Mouse (Mus musculus) cerebellum, adult 11-12 months (tissue): Measurements from ENCODE around the gene Cstb.
A peak's percentile ranks its signal among the peaks of the same experiment; 100 is the strongest.
"Not testable (repeated sequence)": the region's sequence is repeated elsewhere in the genome, so short reads cannot be mapped to it uniquely, and the experiment has no call there.

Experiments used
- DNase-seq: peaks from one replicate; pipeline ENCODE4 v3.0.0; 2022

Gene Cstb

DNA sequence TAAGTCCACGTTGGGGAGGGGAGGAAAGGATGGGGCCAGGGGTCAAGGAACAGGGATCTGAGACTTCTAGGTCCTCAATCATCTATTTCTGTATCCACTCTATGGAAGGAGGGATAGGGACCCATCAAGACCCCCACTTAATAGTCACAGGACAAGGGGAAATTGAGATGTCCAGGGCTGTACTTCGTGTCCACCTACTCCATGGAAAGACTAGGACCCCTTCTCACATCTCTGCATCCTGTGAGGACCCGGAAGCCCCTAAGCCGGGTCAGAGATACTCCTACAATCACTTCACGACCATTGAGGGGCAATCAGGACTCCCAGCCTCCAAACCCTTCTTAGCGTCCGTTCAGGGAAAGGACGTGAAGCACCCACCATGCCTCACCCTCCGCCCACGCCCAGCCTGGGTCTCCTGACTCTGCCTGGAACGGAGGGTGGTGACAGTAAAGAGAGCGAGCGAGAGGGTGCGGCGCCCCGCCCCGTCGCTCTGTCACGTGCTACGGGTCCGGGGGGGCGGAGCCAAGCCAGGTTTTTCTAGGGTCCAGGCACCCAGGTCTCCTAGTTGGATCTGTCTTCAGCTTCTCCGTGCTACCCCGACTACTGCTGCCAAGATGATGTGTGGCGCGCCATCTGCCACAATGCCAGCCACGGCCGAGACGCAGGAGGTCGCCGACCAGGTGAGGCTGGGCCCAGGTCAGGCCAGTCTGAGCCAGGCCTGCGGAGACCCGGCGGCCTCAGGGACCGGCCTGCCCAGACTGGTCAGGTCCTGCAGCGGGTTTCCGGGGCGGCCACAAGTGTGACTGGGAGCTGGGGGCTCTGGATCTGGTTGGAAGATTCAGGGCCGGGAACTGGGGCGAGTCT is at the start of gene Cstb:
Gene Cstb, plus strand, starts transcription at position 489 of the 861 bp plus-strand sequence.
- DNase-seq, result peak; percentile 88

DNA sequence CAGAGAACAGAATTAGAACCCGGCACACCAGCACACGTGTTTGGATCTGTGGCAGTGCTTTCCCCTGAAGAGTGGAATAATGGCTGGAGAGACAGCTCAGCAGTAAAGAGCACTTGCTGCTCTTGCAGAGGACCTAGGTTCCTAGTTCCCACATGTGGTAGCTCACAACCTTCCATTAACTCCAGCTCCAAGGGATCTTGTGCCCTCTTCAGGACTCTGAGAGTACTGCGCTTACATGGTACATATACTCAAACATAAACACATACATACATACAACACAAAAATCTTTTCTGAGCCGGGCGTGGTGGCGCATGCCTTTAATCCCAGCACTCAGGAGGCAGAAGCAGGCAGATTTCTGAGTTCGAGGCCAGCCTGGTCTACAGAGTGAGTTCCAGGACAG is 47.0 kb upstream of the Cstb start:
- no peak for DNase-seq

DNA sequence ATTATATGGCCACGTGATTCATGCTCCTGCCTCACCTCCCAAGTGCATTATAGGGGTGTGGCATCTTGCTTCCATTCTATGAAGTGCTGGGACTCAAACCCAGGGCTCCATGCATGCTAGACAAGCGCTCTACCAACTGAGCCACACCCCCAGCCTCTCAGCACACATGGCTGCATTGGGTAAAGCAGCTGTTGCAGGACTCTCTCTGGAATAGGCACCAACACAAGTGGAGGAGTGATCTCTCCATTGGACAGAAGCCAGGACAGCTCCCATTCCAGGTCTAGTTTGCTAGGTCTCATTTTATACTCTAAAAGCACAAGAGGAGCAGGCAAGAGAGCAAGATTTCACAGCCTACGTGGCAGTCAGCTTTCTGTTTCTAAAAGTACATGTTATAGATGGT is 41.9 kb upstream of the Cstb start:
- DNase-seq, result no peak

DNA sequence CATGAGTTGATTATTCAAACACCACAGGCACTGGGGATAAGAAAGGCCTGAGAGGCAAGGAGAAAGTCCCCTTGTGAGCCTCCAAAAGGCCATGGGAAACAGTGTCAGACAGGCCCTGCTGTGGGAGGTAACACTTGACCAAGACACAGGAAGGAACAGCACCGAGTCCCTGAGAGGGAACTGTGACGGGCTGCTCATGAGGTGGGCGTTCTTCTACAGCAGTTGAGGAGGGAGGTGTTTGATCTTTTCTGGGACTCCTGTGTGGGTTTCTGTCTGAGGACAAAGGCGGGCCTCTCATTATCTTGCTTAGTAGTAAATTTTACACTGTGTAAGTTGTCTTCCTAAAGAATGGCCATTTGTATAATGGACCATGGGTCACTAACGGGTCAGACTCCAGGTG is 39.9 kb upstream of the Cstb start:
- no peak for DNase-seq

DNA sequence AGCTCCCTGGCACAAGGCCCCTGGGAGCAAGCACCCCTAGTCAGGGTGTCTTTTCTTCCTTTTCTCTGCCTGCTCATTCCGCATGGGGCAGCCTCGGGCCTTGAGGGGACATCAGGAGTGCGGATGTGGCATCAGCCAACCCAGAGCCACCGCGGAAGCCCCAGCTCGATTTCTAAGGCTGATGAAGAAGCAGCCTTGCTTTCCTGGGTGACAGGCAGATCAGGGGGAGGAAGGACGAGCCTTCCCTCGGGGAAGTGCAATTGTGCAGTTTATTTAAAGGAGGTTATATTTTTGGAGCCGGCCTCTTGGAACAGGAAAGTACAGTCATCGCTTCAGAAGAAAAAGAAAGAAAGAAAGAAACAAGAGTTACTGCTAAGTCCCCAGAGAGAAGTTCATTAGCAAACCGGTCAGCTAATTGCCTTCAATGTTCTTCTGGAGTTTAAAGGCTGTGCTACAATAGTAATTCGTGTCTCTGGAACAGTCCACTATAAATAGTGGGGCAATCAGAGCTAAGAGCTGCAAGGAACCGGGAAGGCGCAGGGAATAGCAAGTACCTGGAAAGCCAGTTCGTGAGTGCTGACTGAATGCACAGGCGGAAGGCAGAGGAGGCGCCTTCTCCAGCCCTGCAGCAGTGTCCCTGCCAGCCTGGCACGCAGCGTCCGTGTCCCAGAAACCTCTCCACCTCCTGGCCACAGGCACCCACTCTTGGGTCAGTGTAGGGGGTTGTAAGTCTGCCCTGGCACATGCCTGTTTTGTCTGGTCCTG is 37.1 kb upstream of the Cstb start:
- DNase-seq, result no peak

DNA sequence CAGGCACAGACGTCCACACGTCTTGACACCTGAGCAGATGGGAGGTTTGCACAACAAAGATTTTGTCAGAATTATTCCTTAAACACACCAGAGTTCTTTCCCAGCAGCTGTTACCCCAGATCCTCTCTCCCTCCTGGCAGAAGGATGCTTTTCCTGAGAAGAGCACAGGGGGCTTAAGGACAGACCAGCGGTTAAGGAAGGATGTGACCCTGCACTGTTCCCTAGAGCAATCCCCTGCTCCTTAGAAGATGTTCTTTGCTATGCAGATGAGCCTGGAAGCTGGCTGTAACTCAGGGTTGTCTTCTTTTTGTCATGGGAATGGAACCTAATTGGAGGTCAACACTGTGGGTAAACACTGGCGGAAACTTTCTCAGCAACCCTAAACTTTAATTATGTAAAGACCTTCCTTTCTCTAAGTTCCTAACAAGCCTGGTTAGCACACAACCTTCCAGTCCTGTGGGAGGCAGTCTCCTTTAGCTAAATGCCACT is 34.4 kb upstream of the Cstb start:
- no peak for DNase-seq

DNA sequence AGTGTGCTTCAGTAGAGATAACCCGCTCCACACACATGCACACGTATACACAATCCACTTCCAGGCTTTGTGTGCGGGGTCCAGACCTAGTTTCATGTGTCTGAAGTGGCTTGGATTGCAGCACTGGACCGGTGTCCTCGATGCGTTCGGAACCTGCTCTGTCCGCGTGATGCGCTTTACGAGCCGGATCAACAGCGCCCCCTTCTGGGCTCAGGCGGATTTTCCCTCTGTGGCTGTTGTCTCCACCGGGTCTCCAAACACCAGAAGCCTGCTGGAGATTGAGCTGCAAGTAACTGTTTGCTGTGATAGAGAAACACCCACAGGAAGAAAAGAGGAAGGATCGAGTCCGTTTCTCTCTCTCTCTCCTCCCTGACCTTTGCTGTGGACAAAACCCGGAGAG is 33.4 kb upstream of the Cstb start:
- peak; percentile 76 for DNase-seq

DNA sequence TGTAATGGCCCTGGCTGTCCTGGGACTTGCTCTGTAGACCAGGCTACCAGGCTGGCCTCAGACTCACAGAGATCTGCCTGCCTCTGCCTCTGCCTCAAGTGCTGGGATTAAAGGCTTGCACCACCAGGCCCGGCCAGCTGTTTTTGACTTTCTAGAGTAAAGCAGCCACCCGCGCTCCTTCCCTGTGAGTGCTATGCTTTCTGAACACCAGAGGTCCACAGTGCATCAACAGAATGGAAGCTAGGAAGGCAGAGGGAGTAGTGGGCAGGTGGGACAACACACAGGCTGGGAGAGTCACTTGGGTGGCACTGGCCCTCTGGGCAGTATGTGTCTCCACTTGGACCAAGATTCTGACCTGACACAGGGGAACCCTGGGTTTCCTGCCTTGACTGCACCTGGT is 30.1 kb upstream of the Cstb start:
- DNase-seq, result no peak

DNA sequence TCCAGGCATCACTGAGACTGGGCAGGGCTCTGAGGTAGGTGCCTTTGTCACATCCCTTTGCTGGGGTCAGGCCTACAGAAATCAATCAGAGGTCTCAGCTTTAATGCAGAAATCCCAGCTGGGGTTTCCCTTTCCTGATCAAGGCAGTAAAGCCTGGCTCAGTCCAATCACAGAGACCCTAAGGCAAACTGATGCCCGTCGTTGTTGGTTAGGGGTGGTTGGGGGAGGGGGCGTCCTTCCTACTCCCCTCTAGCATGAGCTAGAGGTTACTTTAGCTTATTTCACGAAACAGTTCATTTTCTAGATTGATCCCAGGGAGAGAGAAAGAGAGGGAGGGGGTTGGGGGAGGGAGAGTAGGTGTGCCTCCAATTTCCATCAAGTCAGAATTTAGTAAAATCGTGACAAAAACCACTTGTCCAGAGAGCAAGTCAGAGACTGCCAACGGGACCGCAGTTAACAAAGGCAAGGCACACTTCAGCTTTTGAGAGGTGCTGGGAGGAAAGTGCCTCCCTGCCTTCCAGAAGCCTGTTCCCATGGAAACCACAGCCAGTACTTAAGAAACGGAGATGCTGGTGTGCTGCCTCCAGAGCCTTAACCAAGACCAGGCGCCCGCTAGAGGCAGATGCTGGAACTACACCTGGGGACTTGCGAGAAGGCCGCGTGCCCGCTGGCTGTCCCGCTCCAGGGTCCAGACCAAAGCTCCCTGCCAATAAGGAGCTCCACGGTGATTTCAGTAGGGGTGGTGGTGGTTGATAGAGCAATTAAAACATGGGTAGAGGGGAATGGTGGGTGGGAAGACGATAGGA is 29.4 kb upstream of the Cstb start:
- peak; percentile 89 for DNase-seq

DNA sequence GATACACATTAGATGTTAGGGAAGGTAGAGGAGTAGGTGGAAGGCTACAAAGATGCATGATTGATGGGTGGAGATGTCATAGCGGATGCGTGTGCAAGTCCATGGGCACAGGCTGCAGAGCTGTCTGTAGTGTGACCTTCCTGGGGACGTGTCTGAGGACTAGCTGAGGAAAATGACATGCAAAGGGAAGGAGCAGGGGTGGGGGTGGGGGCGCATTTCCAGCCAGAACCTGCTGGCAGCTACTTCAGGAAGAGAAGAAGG is 28.9 kb upstream of the Cstb start:
- no peak for DNase-seq

DNA sequence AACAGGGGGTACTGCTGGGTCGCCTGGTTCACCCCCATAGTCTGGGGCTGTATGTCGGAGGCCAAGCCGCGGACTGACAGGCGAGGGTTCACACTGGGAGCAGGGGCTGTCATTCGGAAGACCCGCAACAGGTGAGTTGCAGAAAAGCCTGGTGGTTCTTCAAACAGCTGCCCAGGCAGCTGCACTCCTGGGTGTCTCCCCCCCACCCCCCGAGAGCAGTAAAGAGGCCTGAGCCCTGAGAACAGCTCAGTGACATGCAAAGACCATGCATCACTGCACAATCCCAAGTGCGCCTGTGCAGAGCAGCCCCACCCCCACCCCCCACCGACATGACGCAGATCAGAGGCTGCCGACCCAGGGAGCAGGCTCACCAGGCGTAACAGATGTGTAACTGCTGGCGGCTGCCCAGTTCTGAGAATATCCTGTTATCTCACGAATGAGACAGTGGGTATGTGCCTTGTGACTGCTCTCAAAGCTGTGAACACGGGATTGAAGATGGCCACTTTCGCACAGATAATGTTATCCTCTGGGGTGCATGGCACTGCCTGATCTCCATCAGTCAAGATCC is 26.3 kb upstream of the Cstb start:
- DNase-seq, result no peak

DNA sequence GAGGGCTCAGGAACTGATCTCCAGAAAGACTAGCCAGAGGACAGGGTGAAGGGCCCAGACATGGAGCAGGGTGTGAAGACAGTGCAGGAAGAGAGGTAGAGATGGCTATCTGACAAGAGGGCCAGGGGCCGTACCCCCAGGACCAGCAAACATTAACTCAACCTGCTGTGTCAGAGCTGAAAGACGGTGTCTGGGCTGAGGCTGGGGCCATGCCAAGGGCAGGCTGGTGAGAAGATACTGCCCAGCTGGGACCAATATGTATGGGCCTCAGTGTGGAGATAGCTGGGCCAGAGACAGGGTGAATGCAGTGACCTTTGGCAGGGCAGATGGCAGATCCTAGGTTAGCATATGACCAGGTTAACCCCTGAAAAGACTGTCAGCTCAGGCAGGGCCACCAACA is 24.3 kb upstream of the Cstb start:
- DNase-seq, result peak; percentile 20

DNA sequence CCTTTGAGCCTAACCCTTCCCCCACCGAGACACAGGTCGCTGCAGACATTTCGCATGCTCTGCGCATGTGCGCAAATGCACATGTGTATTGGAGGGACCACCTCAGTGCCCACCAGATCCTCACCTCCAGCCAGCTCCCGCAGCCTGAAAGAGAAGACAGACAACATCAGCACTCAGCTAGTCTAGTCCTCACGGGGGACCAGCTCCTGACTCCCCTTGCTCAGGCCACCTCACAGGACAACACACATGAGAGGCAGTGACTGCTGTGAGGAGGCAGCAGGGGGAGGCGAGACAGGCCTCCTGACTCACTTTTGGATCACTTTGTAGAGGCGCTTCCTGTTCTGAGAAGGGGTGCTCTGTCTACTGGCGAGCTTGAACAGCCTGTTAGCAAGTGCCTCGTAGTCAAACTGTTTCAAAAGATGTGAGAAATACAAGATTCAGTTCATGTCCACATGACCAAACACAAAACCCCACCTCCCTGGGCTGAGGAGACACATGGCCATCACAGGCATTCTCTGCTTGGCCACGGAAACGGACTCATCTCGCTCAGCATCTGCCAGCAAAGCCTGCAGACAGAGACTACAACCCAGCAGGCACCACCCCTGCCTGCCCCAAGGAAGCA is 23.1 kb upstream of the Cstb start:
- peak; percentile 2 for DNase-seq

DNA sequence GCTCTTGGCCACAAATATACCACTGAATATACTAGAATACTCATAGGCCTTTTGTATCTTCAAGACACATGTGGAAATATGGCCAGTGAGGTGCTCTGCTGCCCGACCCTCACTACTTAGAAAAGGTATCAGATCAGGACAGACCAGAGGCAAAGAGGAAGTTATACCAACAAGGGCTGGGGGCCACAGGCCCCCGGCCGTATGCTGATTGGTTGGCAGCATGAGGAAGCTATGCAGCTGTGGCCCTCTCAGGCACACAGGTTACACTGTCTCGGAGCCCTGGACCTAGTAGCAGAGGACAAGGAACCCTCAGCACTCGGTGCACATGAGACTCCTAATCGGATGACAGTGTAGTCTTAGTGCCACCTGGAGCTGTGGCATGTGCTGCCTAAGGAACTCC is 19.3 kb upstream of the Cstb start:
- no peak for DNase-seq

DNA sequence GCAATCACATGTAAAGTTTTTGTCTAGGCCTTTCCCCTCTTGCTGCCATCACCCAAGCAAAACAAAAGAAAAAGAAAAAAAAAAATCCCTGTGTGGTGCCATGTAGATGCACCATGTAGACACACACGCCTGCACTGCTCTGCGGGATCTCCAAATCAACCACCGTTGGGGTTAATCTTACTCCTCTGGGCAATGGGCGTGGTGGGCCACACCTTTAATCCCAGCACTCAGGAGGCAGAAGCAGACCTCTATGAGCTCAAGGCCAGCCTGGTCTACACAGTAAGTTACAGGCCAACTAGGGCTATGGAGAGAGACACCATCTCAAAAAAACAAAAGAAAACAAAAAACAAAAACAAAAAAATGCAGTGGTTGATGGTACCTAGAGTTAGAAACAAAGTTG is 18.3 kb upstream of the Cstb start:
- DNase-seq, result no peak

DNA sequence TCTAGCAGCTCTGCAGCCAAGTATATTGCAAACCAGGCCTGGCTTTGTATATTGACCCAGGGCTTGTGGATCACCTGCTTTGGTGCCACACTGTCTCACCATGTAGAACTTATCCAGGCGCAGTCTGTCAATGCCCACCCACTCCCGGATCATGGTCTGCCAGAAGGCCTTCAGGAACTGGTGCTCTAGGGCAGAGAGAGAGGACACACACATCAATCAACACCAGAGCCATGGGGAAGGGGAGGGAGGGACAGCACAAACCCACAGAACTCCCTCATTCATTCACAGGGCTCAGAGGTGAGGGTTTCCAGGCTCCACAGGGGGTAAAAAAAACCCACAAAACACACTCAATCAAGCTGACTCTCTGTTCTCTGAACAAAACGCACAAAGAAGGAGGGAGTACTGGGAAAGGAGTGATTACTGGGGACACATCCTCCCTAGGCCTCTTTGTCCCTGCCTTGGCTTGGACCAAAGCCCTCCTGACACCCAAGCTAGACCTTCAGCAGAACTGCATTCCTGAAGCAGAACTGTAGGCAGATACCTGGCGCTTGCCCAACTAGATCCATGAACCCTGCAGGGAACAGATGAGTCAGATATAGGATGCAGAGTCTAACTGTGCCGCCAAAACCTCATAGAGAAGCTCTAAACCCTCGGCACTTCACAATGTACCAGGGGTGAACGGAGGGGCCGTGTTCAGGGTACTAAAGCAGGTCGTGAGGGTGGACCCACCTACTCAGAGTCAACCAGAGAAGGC is 16.3 kb upstream of the Cstb start:
- DNase-seq, result no peak

DNA sequence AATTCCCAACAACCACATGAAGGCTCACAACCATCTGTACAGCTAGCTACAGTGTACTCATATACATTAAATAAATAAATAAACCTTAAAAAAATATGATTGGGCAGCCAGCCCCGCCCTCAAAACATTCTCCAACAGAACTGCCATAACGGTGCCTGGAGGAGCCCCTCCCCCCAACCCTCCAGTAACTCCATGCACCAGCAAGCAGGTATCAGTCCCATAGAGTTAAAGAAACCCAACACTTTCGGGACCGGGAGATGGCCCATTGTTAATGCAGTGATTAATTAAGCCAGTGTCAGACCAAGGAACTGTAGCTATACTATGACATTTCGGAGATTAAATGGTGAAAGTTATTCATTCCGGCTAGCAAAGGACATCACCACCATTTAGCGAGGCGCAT is 13.6 kb upstream of the Cstb start:
- peak; percentile 56 for DNase-seq

DNA sequence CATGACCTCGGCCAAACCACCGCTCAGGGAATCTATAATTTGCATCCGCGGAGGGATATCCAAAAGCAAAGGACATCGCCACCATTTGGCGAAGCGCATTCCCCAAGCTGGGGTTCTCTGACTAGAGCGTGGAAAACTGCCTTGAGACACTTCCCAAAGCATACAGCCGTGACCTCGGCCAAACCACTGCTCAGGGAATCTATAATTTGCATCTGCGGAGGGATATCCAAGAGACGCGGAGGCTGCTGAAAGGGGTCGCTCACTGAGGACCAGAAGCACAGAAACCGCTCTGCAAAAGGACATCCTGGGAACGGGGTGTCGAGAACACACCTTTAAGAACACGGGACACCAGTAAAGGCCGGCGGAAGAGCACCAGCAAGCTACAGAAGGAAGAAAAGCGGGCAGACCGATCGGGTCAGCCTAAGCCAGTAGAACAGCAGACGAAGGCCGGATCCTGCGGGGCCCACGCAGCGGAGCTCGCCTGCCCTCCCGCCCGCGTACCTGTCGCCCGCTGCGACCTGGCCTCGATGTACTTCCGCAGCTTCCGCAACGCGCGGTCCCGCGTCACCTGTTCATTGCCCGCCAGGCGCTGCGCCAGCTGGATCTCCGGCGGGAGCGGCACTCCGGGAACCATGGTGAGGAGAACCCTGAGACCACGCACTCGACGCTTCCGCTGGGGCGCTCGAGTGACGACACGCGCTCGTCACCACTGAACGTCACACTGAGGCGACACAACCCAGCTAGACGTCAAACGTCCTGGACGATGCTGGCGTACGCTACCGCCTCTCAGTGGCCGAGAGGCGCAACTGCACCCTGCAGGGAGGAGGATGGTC is 12.9 kb upstream of the Cstb start, which contains the start of gene Rrp1:
Gene Rrp1, minus strand, starts transcription at position 725 of the 833 bp plus-strand sequence.
- peak; percentile 98 for DNase-seq

DNA sequence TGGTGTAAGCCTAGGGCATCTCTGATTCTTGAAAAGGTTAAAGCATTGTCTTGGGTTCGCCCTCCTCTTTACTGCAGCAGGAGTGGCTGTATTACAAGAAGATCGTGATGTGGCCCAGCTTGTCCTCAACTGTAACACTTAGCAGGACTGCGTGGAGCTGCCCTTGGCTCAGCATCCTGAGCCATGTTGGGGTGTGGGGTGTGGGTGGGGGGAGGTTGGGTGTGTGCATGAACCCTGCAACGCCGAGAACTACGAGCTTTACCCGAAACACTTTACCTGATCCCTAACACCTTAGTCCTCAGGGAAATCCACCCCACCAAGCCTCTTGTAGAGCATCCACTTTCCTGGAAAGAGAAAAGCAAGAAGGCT is 12.3 kb upstream of the Cstb start:
- no peak for DNase-seq

DNA sequence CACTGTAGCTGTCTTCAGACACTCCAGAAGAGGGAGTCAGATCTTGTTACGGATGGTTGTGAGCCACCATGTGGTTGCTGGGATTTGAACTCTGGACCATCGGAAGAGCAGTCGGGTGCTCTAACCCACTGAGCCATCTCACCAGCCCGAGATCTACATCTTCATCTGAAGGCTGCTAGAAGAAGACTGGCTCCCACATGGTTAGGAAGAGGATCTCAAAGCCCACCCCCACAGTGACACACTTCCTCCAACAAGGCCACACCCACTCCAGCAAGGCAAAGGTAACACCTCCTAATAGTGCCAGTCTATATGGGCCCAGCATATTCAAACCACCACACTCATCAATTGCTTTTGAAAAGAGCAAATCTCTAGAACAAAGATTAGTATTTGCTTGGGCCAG is 10.5 kb upstream of the Cstb start:
- DNase-seq, result not testable (repeated sequence)

DNA sequence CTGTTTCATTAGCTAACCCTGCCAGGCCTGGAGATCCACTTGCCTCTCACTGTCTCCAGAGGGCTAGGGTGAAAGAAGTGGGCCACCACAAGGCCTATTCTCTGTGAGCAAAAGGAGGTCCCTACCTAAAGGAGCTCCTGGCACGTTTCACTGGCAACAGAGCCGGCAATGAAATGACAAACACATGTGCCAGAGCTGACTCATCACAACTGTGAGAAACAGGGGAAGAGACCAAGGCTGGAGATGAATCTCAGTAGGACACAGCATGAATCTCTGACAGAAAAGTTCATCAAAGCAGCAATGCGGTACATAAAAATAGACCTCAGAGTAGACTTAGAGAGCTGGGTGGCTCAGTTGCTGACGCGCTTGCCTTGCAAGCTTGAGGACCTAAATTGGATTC is 7.6 kb upstream of the Cstb start:
- DNase-seq, result no peak
